Mouse (Mus musculus) G1E (cell line): ENCODE results near the gene Sf3a1.

Experiments used
- CTCF ChIP-seq: IDR thresholded peaks from 2 replicates; pipeline ENCODE4 v1.5.1; 2012; ENCODE audit warnings: low read depth, low read length, inconsistent platforms, mixed read lengths
- GATA1 ChIP-seq: IDR thresholded peaks from 2 replicates; pipeline ENCODE4 v1.6.1; 2012; ENCODE audit warnings: borderline replicate concordance, low read length, inconsistent platforms, mixed read lengths

GRCm38 (mm10) chr11:4116458-4117141 is 43.5 kb upstream of the Sf3a1 start:
- TF ChIP-seq CTCF: no peak
- TF ChIP-seq GATA1: no peak
